Mouse (Mus musculus): ENCODE results near the gene Naga.

Gene Naga

DNA sequence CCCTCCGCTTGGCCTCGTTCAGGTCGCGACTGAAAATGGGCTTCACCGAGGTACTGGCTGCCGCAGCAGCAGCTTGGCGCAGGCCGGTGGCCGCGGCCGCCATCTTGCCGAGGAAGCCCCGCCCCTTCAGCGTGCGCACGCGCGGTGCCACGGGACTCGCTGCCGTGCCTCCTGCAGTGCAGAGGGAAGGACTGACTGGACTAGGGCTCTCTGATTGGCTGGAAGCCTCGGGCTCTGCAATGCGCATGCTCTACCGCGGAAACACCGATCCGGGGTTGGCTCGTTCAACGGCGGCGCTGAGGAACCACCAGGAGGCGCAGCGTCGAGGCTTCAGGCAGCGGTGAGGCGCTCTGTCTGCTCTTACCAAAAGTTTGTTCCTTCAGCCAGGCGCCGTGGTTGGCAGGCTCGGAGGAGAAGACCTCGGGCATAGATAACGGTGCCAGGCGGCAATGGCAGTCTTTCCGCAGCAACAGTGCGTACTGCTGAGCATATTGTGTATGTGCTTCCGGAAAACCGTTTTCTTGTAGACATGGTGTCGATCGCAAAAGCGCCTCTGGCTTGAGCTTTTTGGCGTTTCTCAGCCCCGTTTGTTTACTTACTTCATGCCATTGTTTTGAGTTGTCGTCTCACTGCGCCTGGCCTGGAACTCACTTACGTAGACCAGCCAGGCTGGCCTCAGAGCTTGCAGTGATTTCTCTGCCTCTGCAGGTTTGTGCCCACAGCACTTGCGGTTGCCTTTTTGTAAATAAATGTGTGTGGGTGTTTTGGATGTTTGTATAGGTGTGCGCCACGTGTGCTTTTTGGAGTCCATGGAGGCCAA is 15.6 kb upstream of the Naga start, which contains the start of gene Ndufa6:
Gene Ndufa6, minus strand, starts transcription at position 197 of the 820 bp plus-strand sequence.
- peak; percentile 97 for DNase-seq (ENCODE audit: low spot score)

- no peak for DNase-seq (ENCODE audit: low spot score)
Measured at GRCm38 (mm10) chr15:82353745-82354113, 15.0 kb upstream of the Naga start.

DNA sequence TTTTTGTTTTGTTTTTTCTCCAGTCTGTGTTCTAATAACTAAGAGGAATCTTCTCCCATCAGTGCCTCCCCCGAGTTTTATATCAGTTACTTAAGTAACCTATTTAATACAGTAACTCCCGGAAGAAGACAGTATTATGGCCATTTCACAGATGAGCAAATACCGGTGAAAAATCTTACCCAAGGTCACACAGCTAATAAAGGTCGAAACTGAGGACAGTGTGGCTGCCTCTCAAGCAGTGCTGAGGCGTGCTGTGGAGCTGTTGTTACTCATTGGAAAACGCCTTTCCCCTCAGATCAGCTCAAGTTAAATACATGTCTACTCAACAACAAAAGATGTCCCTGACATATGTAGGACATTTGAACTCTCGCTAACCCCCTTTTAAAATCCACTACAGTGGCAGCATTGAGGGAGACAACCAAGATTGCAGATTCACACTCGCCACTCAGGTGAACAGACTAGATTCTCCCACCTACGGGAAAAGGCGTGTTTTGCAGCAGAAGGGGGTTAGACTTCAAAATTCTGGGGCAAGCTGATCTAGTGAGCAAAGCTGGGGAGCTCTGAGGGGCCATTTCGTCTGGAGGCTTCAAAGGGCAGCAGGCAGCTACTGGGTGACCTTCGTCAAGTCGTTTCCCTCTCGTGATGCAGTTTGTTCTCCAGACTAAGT is 14.5 kb upstream of the Naga start:
- DNase-seq (ENCODE audit: low spot score): no peak

DNA sequence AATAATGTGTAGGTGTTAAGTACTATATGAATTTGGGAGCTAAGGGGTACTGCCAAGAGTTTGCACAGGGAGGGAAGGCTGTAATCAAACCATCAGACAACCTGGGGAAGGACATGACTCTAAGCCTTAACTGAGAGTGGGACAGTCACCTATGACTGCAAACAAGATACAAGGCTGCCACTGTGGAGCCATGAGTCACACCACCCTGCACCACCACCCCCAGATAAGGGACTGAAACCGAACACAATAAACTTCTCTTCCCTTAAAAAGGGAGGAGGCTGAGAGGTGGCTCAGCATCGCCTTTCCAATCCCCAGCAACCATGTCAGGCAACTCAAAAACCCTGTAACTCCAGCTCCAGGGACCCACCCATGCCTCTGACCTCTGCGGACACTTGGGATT is 12.8 kb upstream of the Naga start:
- DNase-seq (ENCODE audit: low spot score): no peak

GRCm38 (mm10) chr15:82350349-82350748 is 11.6 kb upstream of the Naga start:
- DNase-seq (ENCODE audit: low spot score): no peak

DNA sequence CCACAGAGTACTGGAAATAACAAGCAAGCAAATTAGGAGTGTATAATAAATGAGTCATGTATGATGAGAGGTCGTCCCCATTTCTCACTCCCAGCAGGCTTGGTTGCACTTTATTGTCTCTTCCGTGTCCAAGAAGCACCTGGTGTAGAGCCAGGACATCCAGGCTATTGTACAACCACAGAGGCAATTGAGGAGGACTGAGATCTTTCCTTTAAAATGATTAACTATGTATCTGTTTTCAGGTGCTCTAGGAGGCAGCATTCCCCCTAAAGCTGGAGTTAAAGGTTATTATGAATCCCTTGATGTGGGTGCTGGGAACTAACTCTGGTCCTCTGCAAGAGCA is 10.2 kb upstream of the Naga start:
- DNase-seq (ENCODE audit: low spot score): no peak

DNA sequence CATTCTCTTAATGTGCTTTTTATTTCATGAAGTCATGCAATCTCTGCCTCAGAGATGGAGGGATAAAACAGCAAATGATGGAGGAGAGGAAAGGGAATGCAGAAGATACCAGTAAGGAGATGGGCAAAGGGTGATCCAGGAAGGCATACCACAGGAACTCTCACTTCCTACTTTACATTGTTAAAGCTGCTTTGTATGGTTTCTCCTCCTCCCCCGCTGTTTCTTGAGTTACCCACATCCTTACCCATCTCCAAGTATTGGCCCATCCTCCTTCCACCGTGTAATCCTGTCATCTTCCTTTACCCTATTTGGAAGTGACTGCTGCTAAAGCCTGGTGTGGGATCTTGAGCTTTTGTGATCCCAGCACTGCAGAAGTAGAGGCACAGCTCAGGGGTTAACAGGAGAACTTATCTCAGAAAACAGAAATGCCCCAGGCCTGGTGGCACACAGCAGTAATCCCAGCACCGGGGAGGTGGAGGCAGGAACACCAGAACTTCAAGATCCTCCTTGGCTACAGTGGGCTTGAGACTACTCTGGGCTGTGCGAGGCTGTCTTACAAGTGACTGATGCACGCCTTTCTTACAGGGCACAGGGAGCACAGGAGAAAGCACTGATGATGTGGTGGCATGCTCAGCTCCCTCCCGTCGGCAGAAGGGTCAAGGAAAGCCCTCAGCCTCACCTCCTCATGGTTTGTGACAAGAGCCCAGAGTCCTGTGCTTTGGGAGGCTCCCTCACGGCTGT is 9.7 kb upstream of the Naga start:
- no peak for DNase-seq (ENCODE audit: low spot score)

DNA sequence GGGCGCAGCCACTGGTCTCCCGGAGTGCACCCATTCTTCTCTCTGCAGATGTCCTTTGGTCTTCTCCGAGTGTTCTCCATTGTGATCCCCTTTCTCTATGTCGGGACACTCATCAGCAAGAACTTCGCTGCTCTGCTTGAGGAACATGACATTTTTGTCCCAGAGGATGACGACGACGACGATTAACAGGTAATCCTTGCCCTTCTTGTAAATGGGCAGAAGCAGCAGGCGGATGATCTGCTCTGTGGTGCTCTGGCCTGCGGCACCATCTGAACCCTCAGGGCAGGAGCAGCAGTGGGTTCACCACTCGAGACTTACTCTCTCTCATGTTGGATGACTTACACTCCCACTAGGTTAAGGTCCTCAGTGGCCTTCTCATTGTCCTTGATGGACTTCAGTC is 9.1 kb upstream of the Naga start:
- no peak for DNase-seq (ENCODE audit: low spot score)

DNA sequence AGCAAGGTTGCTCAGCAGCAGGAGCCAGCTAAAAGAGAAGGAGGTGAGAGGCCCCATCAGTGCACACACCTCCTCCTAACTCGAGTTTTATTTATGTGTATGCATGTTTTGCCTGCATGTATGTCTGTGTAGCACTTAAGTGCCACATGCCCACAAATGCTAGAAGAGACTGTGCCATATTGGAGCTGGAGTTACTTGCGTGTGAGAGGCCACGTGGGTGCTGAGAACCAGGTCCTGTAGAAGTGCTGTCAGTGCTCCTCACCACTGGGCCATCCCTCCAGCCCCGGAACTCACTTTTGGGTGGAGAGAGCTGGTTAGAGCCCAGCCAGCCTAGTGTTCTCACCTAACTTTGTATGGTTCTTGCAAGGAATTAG is 8.6 kb upstream of the Naga start:
- no peak for DNase-seq (ENCODE audit: low spot score)

DNA sequence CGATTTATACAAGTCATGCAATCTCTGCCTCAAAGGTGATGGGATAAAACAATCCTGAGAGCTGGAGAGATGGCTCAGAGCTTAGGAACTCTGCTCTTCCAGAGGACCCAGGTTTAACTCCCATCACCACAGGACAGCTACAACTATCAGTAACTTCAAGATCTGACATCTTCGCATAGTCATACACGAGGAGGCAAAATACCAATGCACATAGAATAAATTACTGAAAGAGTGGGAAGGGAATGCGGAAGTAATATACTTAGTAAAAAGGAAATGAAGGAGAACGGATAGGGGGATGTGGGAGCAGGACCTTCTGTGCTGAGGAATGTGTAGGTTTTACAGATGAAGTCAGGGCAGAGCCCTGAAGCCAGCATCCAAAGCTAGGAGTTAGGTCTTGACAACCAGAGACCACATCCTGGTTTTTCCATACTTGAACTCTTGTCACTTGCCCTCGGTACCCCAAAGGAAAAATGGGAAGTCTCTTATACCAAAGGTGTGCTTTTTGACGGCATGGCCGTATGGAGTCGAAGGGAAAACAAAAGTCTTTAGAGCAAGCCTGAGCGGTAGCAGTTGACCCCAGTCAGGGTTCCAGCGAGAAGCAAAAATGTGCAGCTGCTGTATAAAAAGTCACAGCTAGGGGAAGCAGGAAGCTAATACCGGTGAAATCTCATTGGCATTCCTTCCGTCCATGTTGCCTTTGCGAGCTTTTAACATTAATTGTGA is 8.0 kb upstream of the Naga start:
- DNase-seq (ENCODE audit: low spot score): no peak

DNA sequence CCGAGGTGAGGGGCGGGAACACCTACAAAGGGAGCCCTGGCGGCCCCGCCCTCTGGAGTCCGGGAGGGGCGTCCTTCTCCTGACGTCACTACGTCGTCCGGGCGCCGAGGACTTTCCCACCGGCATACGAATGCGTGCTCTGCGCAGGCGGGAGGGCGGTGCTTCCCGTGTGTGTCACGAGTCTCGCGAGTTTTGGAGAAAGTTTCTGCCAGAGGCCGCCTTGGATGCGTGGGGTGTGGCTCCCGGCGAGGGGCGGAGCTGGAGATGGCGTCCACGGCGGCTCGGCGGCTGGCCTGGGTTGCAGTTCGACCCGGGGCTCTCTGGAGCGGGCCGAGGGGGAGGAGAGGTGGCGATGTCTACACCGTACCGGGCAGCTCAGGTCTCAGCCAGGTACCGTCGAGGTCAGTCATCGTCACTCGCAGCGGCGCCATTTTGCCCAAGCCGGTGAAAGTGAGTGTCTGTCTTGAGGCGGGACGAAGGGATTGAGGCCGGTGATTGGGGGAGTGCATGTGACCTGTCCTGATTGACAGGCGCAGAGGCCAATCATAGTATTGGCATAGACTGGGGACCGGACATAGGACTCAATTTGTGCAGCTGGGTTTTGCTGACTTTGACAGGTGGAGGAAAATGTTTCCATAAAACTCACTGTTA is 7.2 kb upstream of the Naga start:
- DNase-seq (ENCODE audit: low spot score): peak; percentile 99

DNA sequence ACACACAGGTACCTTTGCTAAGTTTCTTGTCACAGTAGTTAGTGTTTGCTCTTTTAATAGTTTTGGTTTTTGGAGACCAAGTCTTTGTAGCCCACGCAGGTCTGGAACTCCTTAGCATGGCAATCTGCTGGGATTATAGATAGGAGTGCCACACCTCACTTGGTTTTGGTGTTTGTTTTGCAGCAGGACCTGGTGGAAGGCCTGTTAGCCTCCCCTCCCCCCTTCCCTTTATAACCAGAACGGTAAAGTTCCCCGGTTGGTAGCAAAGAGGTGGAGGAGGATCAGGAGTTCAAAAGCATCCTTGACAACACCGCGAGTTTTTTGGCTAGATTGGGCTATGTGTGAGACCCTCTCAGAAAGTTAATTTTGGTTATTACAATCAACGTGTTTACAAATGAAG is 6.2 kb upstream of the Naga start:
- DNase-seq (ENCODE audit: low spot score): no peak

DNA sequence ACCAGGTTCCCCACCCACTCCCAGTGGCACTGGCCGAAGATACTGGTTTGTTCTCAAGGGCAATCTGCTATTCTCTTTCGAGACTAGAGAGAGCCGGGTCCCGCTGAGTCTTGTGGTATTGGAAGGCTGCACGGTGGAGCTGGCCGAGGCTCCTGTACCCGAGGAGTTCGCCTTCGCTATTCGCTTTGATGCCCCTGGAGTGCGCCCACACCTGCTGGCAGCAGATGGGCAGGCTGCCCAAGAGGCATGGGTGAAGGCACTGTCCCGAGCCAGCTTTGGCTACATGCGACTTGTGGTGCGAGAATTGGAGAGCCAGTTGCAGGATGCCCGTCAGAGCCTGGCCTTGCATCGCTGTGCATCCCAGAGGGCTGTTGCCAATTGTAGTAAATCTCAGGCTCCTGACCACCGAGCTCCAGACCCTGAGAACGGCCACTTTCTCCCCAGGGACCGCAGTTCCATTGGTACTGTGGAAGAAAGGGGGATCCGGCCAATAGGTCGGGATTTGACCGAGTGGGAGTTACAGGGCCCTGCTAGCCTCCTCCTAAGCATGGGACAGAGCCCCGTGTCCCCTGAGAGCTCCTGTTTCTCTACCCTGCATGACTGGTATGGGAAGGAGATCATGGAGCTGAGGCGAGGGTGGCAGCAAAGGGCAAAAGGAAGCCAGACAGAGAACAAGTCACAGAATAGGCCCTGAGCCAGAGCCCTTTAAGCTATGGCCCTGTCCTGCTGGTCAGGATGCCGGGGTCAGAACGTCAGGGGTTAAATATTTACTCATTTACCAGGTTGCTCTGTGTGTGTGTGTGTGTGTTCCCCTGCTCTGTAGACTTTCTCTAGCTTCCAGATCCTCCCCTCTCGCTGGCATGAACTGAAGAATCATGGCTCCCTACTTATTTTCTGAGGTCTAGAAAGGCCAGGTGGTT is 4.9 kb upstream of the Naga start:
- no peak for DNase-seq (ENCODE audit: low spot score)

DNA sequence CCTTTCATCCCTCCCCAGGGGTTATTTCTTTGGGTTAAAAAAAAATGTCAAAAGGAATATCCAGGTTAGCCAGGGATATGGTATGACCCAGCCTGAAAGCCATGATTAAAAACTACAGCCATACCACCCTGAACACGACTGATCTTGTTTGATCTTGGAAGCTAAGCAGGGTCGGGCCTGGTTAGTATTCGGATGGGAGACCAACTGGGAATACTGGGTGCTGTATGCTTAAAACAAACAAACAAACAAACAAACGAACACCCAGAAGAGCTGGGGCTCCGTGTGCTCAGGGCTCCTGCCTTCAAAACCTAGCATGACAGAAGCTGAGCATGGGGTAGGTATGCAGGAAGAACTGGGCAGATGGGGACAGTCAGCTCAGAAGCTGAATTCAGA is 3.8 kb upstream of the Naga start:
- no peak for DNase-seq (ENCODE audit: low spot score)

- DNase-seq (ENCODE audit: low spot score): no peak
Measured at GRCm38 (mm10) chr15:82341675-82342542, 3.2 kb upstream of the Naga start.

GRCm38 (mm10) chr15:82341036-82341501 is 2.3 kb upstream of the Naga start:
- no peak for DNase-seq (ENCODE audit: low spot score)

GRCm38 (mm10) chr15:82340414-82341035 is 1.8 kb upstream of the Naga start:
- DNase-seq (ENCODE audit: low spot score): no peak

- no peak for DNase-seq (ENCODE audit: low spot score)
Measured at GRCm38 (mm10) chr15:82339634-82340254, 1.0 kb upstream of the Naga start.

GRCm38 (mm10) chr15:82339150-82339549 is 425 bp upstream of the Naga start:
- DNase-seq (ENCODE audit: low spot score): no peak

Measured in layer of hippocampus, adult 11-12 months (tissue).